Comparison of ENCODE assay signal across 8 mouse cellular contexts in genomic region chr7:35055619-35056435, GRCm38 (mm10). TPM values are rescaled to one million over a fixed set of nuclear protein-coding genes. Genes with fewer than 3 reads are reported as not detected.
DNase-seq lines count a peak whose midpoint lies in the region; ATAC-seq and TF ChIP-seq lines count a peak whose summit lies in the region.

No protein-coding gene starts in this region.

- peak overlapping the region; percentile 97 for H3K9ac ChIP-seq in embryonic facial prominence, embryonic 15.5 days
- H3K9ac ChIP-seq in heart, embryonic 11.5 days (ENCODE audit: low read depth, low read length) = peak overlapping the region; percentile 91
- peak overlapping the region; percentile 95 for H3K9ac ChIP-seq in liver, embryonic 13.5 days
- peak overlapping the region; percentile 95 for H3K9ac ChIP-seq in neural tube, embryonic 13.5 days

- no peak for ATAC-seq in G1E (ENCODE audit: extremely low read depth, insufficient number of reproducible peaks, low FRiP score, poor library complexity, severe bottlenecking)
- peak; percentile 86 for ATAC-seq in embryonic facial prominence, embryonic 15.5 days (ENCODE audit: insufficient number of reproducible peaks, low FRiP score, low TSS enrichment, low read depth)
- ATAC-seq in heart, embryonic 11.5 days (replicated peaks; ENCODE audit: insufficient number of reproducible peaks, low FRiP score, low TSS enrichment) = peak; percentile 80
- ATAC-seq in liver, embryonic 13.5 days (ENCODE audit: low read depth) = peak; percentile 71
- peak; percentile 90 for ATAC-seq in neural tube, embryonic 13.5 days (ENCODE audit: low read depth)

- no peak for TF ChIP-seq POLR2A in bone marrow, adult 2 months (IDR thresholded peaks at IDR 0.05; ENCODE audit: borderline replicate concordance, control insufficient read depth, low read depth, low read length)

- H3K27ac ChIP-seq in bone marrow, adult 2 months (ENCODE audit: control insufficient read depth, insufficient read depth, low read depth, low read length, poor library complexity) = peak overlapping the region; percentile 99
- H3K27ac ChIP-seq in embryonic facial prominence, embryonic 15.5 days (replicated peaks) = peak overlapping the region; percentile 88
- H3K27ac ChIP-seq in heart, embryonic 11.5 days (ENCODE audit: low read depth, low read length) = peak overlapping the region; percentile 84
- peak overlapping the region; percentile 93 for H3K27ac ChIP-seq in liver, embryonic 13.5 days
- peak overlapping the region; percentile 94 for H3K27ac ChIP-seq in neural tube, embryonic 13.5 days (replicated peaks)

- H3K4me3 ChIP-seq in G1E (ENCODE audit: low read depth, low read length) = peak overlapping the region; percentile 94
- peak overlapping the region; percentile 100 for H3K4me3 ChIP-seq in bone marrow, adult 2 months (replicated peaks; ENCODE audit: control insufficient read depth, low read depth, low read length)
- H3K4me3 ChIP-seq in embryonic facial prominence, embryonic 15.5 days (replicated peaks) = peak overlapping the region; percentile 94
- peak overlapping the region; percentile 99 for H3K4me3 ChIP-seq in heart, embryonic 11.5 days (ENCODE audit: low read depth, low read length)
- H3K4me3 ChIP-seq in liver, embryonic 13.5 days (replicated peaks) = peak overlapping the region; percentile 93
- peak overlapping the region; percentile 95 for H3K4me3 ChIP-seq in neural tube, embryonic 13.5 days

- H3K9me3 ChIP-seq in G1E (replicated peaks) = no peaks in the 10 kb centered on the region
- no peaks in the 10 kb centered on the region for H3K9me3 ChIP-seq in embryonic facial prominence, embryonic 15.5 days (replicated peaks)
- H3K9me3 ChIP-seq in heart, embryonic 11.5 days (replicated peaks; ENCODE audit: control insufficient read depth, low read length) = no peaks in the 10 kb centered on the region
- no peaks in the 10 kb centered on the region for H3K9me3 ChIP-seq in liver, embryonic 13.5 days (replicated peaks)
- no peaks in the 10 kb centered on the region for H3K9me3 ChIP-seq in neural tube, embryonic 13.5 days

- peaks cover 27% of the 10 kb centered on the region for H3K4me1 ChIP-seq in G1E (ENCODE audit: insufficient read depth, low read depth, low read length)
- no peaks in the 10 kb centered on the region; the same call in 1 of the 2 replicates for H3K4me1 ChIP-seq in bone marrow, adult 2 months (ENCODE audit: control insufficient read depth, insufficient read depth, low read length)
- H3K4me1 ChIP-seq in embryonic facial prominence, embryonic 15.5 days = peaks cover 13% of the 10 kb centered on the region
- peaks cover 11% of the 10 kb centered on the region for H3K4me1 ChIP-seq in heart, embryonic 11.5 days (ENCODE audit: control insufficient read depth, insufficient read depth, low read length)
- H3K4me1 ChIP-seq in liver, embryonic 13.5 days (replicated peaks) = peaks cover 34% of the 10 kb centered on the region
- peaks cover 26% of the 10 kb centered on the region for H3K4me1 ChIP-seq in neural tube, embryonic 13.5 days (replicated peaks)

- peak; percentile 62 for DNase-seq in G1E (ENCODE audit: low spot score)
- DNase-seq in kidney, postnatal 36 days = peak; percentile 27 to 53
- DNase-seq in liver, embryonic 13.5 days = peak; percentile 57
- DNase-seq in T-cell, adult 2 months (ENCODE audit: low spot score) = no peak

- TF ChIP-seq CTCF in G1E (IDR thresholded peaks at IDR 0.05; ENCODE audit: low read depth, low read length) = no peak
- TF ChIP-seq CTCF in bone marrow, adult 2 months (IDR thresholded peaks at IDR 0.05; ENCODE audit: control insufficient read depth, insufficient read depth, low read length) = peak; percentile 5; the same call in 1 of the 2 replicates

- peak overlapping the region; percentile 59 for H3K4me2 ChIP-seq in embryonic facial prominence, embryonic 15.5 days (replicated peaks)
- H3K4me2 ChIP-seq in heart, embryonic 11.5 days = peak overlapping the region; percentile 91
- peak overlapping the region; percentile 88 for H3K4me2 ChIP-seq in liver, embryonic 13.5 days
- peak overlapping the region; percentile 94 for H3K4me2 ChIP-seq in neural tube, embryonic 13.5 days

- no peaks in the 10 kb centered on the region for H3K27me3 ChIP-seq in G1E (ENCODE audit: insufficient read depth, low read length)
- H3K27me3 ChIP-seq in embryonic facial prominence, embryonic 15.5 days = no peaks in the 10 kb centered on the region
- H3K27me3 ChIP-seq in heart, embryonic 11.5 days (ENCODE audit: control insufficient read depth, insufficient read depth, low read length) = no peaks in the 10 kb centered on the region
- H3K27me3 ChIP-seq in liver, embryonic 13.5 days = no peaks in the 10 kb centered on the region
- H3K27me3 ChIP-seq in neural tube, embryonic 13.5 days = no peaks in the 10 kb centered on the region

- WGBS in bone marrow, adult 2 months = 1% methylated on average over 77 of the region's 77 CpGs
- under 1% methylated on average over 65 of the region's 77 CpGs for WGBS in embryonic facial prominence, embryonic 15.5 days
- under 1% methylated on average over 56 of the region's 77 CpGs for WGBS in heart, embryonic 11.5 days (ENCODE audit: insufficient replicate concordance)
- WGBS in liver, embryonic 13.5 days (ENCODE audit: insufficient replicate concordance) = 1% methylated on average over 71 of the region's 77 CpGs
- under 1% methylated on average over 45 of the region's 77 CpGs for WGBS in neural tube, embryonic 13.5 days

- H3K36me3 ChIP-seq in G1E (replicated peaks) = peaks cover 25% of the 10 kb centered on the region
- no peaks in the 10 kb centered on the region for H3K36me3 ChIP-seq in embryonic facial prominence, embryonic 15.5 days
- 0 out of 2 replicates have a peak, but pooled peaks cover 2% of the 10 kb centered on the region for H3K36me3 ChIP-seq in heart, embryonic 11.5 days (ENCODE audit: control insufficient read depth, insufficient read depth, low read length)
- H3K36me3 ChIP-seq in liver, embryonic 13.5 days = peaks cover 4% of the 10 kb centered on the region
- 0 out of 2 replicates have a peak, but pooled peaks cover 2% of the 10 kb centered on the region for H3K36me3 ChIP-seq in neural tube, embryonic 13.5 days

RNA-seq across cellular contexts. Expression of gene Cebpg, which starts 0.5 kb away (rescaled TPM):
- 63.1 and 67.0 TPM in 2 replicates for total RNA-seq in G1E (2014; fragmentation: Nextera tagmentation)
- total RNA-seq in G1E (2017) = 30.8 and 33.9 TPM in 2 replicates
- 26.9 and 30.7 TPM in 2 replicates for polyA plus RNA-seq in G1E (2012)
- 15.2 and 18.2 TPM in 2 replicates for polyA plus RNA-seq in bone marrow, adult 2 months (2011; ENCODE audit: insufficient read depth, insufficient read length, low replicate concordance, missing spikeins)
- polyA plus RNA-seq in embryonic facial prominence, embryonic 15.5 days (2015; fragmentation: Nextera tagmentation; extraction: Ambion mirVana) = 51.4 and 57.6 TPM in 2 replicates
- 13.9 and 16.1 TPM in 2 replicates for polyA plus RNA-seq in heart, embryonic 11.5 days (2014; fragmentation: Nextera tagmentation; extraction: Ambion mirVana)
- 18.8 and 21.8 TPM in 2 replicates for polyA plus RNA-seq in liver, embryonic 13.5 days (2015; fragmentation: Nextera tagmentation; extraction: Ambion mirVana)
- 38.7 and 40.0 TPM in 2 replicates for polyA plus RNA-seq in neural tube, embryonic 13.5 days (2015; fragmentation: Nextera tagmentation; extraction: Ambion mirVana)
